ENCODE assay signal across 16 mouse cellular contexts in the genomic region with DNA sequence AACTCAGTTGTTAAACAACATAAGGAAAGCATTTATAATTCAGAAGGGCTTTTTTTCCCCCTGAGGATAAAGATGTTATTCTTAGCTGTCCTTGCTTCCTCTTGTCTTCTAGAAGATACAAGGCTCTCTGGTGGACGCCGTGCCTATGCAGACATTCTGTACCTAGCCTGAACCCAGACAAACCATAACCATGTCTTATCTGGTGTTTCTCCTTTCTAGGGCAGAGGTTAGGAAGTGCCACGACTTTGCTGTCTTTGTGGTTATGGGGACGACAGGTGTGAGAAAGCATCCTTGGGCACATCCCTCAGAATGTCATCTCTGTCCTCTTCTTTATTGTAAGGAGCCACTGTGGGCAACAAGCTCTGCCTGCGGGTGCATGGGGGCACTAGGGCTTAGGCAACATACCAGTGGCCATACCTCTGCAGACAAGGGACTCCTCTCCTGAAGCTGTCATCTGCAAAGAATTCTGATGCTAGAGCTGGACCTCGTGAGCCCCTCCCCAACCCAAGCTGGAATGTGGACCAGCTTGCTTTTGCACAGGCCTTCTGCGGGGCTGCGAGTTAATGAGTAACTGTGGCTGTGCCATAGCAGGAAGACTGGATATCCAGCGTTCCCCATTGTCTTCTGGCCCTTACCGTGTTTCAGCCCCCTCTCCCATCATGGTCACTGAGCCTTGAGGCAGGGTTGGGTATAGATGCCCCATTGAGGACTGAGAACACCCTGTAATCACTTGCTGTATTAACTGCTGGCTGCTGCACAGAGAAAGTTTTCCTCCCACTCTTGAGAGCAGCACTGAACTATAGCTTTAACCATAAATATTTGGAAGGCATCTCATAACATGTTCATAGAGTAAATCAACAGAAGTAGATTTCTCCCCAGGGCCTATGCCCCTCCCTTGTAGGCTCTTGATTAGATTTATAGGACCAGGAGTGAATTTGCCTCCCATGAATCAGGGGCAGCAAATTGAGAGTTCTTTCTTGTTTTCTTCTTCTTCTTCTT. TPM values are rescaled to one million over a fixed set of nuclear protein-coding genes. Genes with fewer than 3 reads are reported as not detected.
DNase-seq lines count a peak whose midpoint lies in the region; ATAC-seq and TF ChIP-seq lines count a peak whose summit lies in the region.
"Had no signal": no experiment of that assay in that cellular context is flagged by ENCODE, and none has a peak within 500 bp of the region (broad histone marks: within the 10 kb centered on the region; RNA-seq: fewer than 3 reads in every experiment).

No protein-coding gene starts in this region.

- no peak for ATAC-seq in liver, embryonic 11.5 days (replicated peaks; ENCODE audit: low FRiP score)
- no peak for ATAC-seq in limb, embryonic 14.5 days (ENCODE audit: low FRiP score, low read depth)
- no peak for ATAC-seq in inflammation-experienced regulatory T-cells, adult 6 months
- ATAC-seq: forebrain, embryonic 14.5 days; hindbrain, embryonic 16.5 days; liver, embryonic 12.5 days had no signal

- H3K27ac ChIP-seq in liver, embryonic 11.5 days (ENCODE audit: low read depth, low read length), result no peak overlapping the region
- H3K27ac ChIP-seq in limb, embryonic 14.5 days (replicated peaks; ENCODE audit: low read depth, low read length), result 0 out of 2 replicates have a peak overlapping the region, but pooled peaks have one; percentile 43
- H3K27ac ChIP-seq: heart, embryonic 15.5 days; liver, embryonic 12.5 days; neural tube, embryonic 13.5 days had no signal

- H3K4me2 ChIP-seq in liver, embryonic 11.5 days, result no peak overlapping the region
- no peak overlapping the region for H3K4me2 ChIP-seq in limb, embryonic 14.5 days (replicated peaks; ENCODE audit: low read depth, low read length, severe bottlenecking)
- H3K4me2 ChIP-seq: heart, embryonic 15.5 days; liver, embryonic 12.5 days; midbrain, embryonic 11.5 days; neural tube, embryonic 13.5 days had no signal

- H3K4me1 ChIP-seq in liver, embryonic 11.5 days (replicated peaks; ENCODE audit: control insufficient read depth, insufficient read depth, low read length), result 0 out of 2 replicates have a peak, but pooled peaks cover 4% of the 10 kb centered on the region
- peaks cover 8% of the 10 kb centered on the region; the same call in 1 of the 2 replicates for H3K4me1 ChIP-seq in limb, embryonic 14.5 days (ENCODE audit: control insufficient read depth, insufficient read depth, low read length)
- H3K4me1 ChIP-seq: heart, embryonic 15.5 days; liver, embryonic 12.5 days; neural tube, embryonic 13.5 days had no signal

- no peaks in the 10 kb centered on the region for H3K27me3 ChIP-seq in liver, embryonic 11.5 days (replicated peaks; ENCODE audit: control insufficient read depth, insufficient read depth, low read length)
- H3K27me3 ChIP-seq in limb, embryonic 14.5 days (ENCODE audit: control insufficient read depth, insufficient read depth, low read length), result no peaks in the 10 kb centered on the region
- H3K27me3 ChIP-seq: heart, embryonic 15.5 days; liver, embryonic 12.5 days; neural tube, embryonic 13.5 days had no signal

- H3K9ac ChIP-seq in liver, embryonic 11.5 days (ENCODE audit: low read depth, low read length), result no peak overlapping the region
- H3K9ac ChIP-seq in limb, embryonic 14.5 days (ENCODE audit: low read depth, low read length, severe bottlenecking), result no peak overlapping the region
- H3K9ac ChIP-seq: heart, embryonic 15.5 days; liver, embryonic 12.5 days; neural tube, embryonic 13.5 days had no signal

- no peak overlapping the region for H3K4me3 ChIP-seq in liver, embryonic 11.5 days (ENCODE audit: low read depth, low read length)
- no peak overlapping the region for H3K4me3 ChIP-seq in limb, embryonic 14.5 days (replicated peaks; ENCODE audit: low read length)
- H3K4me3 ChIP-seq: heart, embryonic 15.5 days; liver, embryonic 12.5 days; neural tube, embryonic 13.5 days had no signal

- DNase-seq in liver, result peak; percentile 32
- DNase-seq in liver, embryonic 11.5 days (ENCODE audit: low spot score), result no peak
- peak; percentile 23 for DNase-seq in kidney, adult 9 months
- peak; percentile 18 for DNase-seq in limb, embryonic 14.5 days (ENCODE audit: low spot score)
- DNase-seq in urinary bladder, postnatal 10 days (ENCODE audit: low spot score), result peak; percentile 17
- DNase-seq in adipocyte (ENCODE audit: low spot score), result no peak
- DNase-seq in natural killer cell, adult 2 months (ENCODE audit: low spot score in 2 of 2), result no peak
- DNase-seq: cerebellum, adult 8-10 months; gastrocnemius, postnatal 25 days had no signal

- 55% methylated on average over 10 of the region's 10 CpGs for WGBS in liver, embryonic 11.5 days
- 65% methylated on average over 10 of the region's 10 CpGs for WGBS in limb, embryonic 14.5 days

- H3K36me3 ChIP-seq in liver, embryonic 11.5 days (ENCODE audit: control insufficient read depth, insufficient read depth, low read length), result no peaks in the 10 kb centered on the region
- H3K36me3 ChIP-seq in limb, embryonic 14.5 days (ENCODE audit: control insufficient read depth, insufficient read depth, low read length), result no peaks in the 10 kb centered on the region
- H3K36me3 ChIP-seq: heart, embryonic 15.5 days; liver, embryonic 12.5 days; neural tube, embryonic 13.5 days had no signal

- no peaks in the 10 kb centered on the region for H3K9me3 ChIP-seq in liver, embryonic 11.5 days (ENCODE audit: control insufficient read depth, low read length)
- H3K9me3 ChIP-seq in limb, embryonic 14.5 days (ENCODE audit: control insufficient read depth, low read length), result no peaks in the 10 kb centered on the region
- H3K9me3 ChIP-seq: heart, embryonic 15.5 days; liver, embryonic 12.5 days; neural tube, embryonic 13.5 days had no signal

- TF ChIP-seq POLR2A in limb, embryonic 14.5 days (IDR thresholded peaks at IDR 0.05; ENCODE audit: borderline replicate concordance, extremely low read depth, insufficient read depth, insufficient read length), result no peak

RNA-seq across cellular contexts. Expression of a gene that starts 36.9 kb away (rescaled TPM):
- 0.27 and 0.40 TPM in 2 replicates for polyA plus RNA-seq in liver, embryonic 11.5 days (2014; fragmentation: Nextera tagmentation; extraction: Ambion mirVana)
- 4.4 TPM in 2 replicates for polyA plus RNA-seq in limb, embryonic 14.5 days (2012; rRNA removed)
- polyA plus RNA-seq in limb, embryonic 14.5 days (2014; fragmentation: Nextera tagmentation; extraction: Ambion mirVana), result 11.9 and 12.0 TPM in 2 replicates
- not detected for polyA plus RNA-seq in inflammation-experienced regulatory T-cells, adult 6 months (2017; shearing (Covaris generic))

RNA-seq across cellular contexts. Expression of a gene that starts 59.3 kb away (rescaled TPM):
- 1.5 and 2.2 TPM in 2 replicates for polyA plus RNA-seq in liver, embryonic 11.5 days (2014; fragmentation: Nextera tagmentation; extraction: Ambion mirVana)
- 19.5 and 22.3 TPM in 2 replicates for polyA plus RNA-seq in limb, embryonic 14.5 days (2012; rRNA removed)
- polyA plus RNA-seq in limb, embryonic 14.5 days (2014; fragmentation: Nextera tagmentation; extraction: Ambion mirVana), result 16.0 and 18.1 TPM in 2 replicates
- polyA plus RNA-seq in inflammation-experienced regulatory T-cells, adult 6 months (2017; shearing (Covaris generic)), result under 1 TPM in 1 of 3 experiments, not detected in 2; 0.43 TPM

Comparison
In these comparisons a context has a peak if more than half of its experiments do, and no peak if none do; other contexts are left out.
1. DNase-seq: peak in liver (single experiment), kidney, adult 9 months (single experiment), limb, embryonic 14.5 days (single experiment) and urinary bladder, postnatal 10 days (single experiment); none in liver, embryonic 11.5 days (single experiment), adipocyte (single experiment) and natural killer cell, adult 2 months (0 of 2).